Mouse (Mus musculus): ENCODE results near the gene Sgms1.

DNA sequence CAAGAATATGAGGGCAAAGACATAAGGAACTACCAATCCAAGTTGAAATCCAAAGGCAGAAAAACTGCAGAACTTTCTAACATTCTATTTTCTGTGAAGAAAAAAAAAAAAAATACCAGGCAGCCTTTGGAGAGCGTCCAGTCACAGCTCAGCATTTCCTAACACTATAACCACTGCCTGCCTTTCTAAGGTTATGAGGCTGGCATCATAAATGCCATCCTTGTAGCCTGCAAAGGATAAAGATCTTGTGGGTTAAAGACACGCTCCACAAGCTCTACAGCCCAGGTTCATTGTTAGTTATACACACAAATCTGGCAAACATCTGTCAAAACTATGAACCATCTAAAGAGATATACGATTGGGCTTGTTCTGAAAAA lies 104.1 kb downstream of the Sgms1 start:
- TF ChIP-seq REST (IDR thresholded peaks at IDR 0.05; ENCODE audit: insufficient read depth, insufficient read length) (no peak), USF1 (IDR thresholded peaks at IDR 0.05; ENCODE audit: low read depth) (no peak), POLR2A (IDR thresholded peaks at IDR 0.05; ENCODE audit: insufficient read length, low read depth) (no peak), POLR2AphosphoS2 (IDR thresholded peaks at IDR 0.05; ENCODE audit: insufficient read length, low read depth) (no peak), MAX (IDR thresholded peaks at IDR 0.05; ENCODE audit: low read depth) (no peak), TCF12 (IDR thresholded peaks at IDR 0.05; ENCODE audit: insufficient read depth, poor library complexity, severe bottlenecking) (no peak), TCF3 (IDR thresholded peaks at IDR 0.05; ENCODE audit: insufficient read length, low read depth) (no peak), MYOD1 (IDR thresholded peaks at IDR 0.05; ENCODE audit: control insufficient read depth in 1 of 3, insufficient read length in 2 of 3, low read depth in 2 of 3) (no peak), SRF (IDR thresholded peaks at IDR 0.05; ENCODE audit: control insufficient read depth, insufficient read length, low read depth) (no peak), E2F4 (IDR thresholded peaks at IDR 0.05; ENCODE audit: insufficient read depth) (no peak), CEBPB (IDR thresholded peaks at IDR 0.05; ENCODE audit: insufficient read depth, poor library complexity, severe bottlenecking) (no peak)

Data from myocyte (in vitro differentiated cells).